Mouse (Mus musculus): ENCODE results near the gene Slk.

GRCm38 (mm10) chr19:47573718-47574117, 5.8 kb upstream of the Slk start:
- TF ChIP-seq CTCF (IDR thresholded peaks at IDR 0.05; ENCODE audit: low read depth, low read length), result no peak
- no peak for TF ChIP-seq POLR2A (IDR thresholded peaks at IDR 0.05; ENCODE audit: insufficient read depth, low read length)
- TF ChIP-seq EP300 (IDR thresholded peaks at IDR 0.05; ENCODE audit: insufficient read depth, low read depth, low read length), result no peak

All from ES-Bruce4 (cell line).